Mouse (Mus musculus): Measurements from ENCODE around the gene Zscan26.

GRCm38 (mm10) chr13:21502296-21502695 lies 48.8 kb upstream of the Zscan26 start:
- TF ChIP-seq TCF12 (IDR thresholded peaks at IDR 0.05; ENCODE audit: low read depth, low read length) (no peak), NELFE (IDR thresholded peaks at IDR 0.05; ENCODE audit: low read depth, low read length) (no peak), BHLHE40 (IDR thresholded peaks at IDR 0.05; ENCODE audit: low read depth, low read length) (no peak), HCFC1 (IDR thresholded peaks at IDR 0.05; ENCODE audit: low read depth, low read length) (no peak), MXI1 (IDR thresholded peaks at IDR 0.05; ENCODE audit: low read depth, low read length) (no peak), POLR2A (IDR thresholded peaks at IDR 0.05; ENCODE audit: low read depth, low read length) (no peak), EP300 (IDR thresholded peaks at IDR 0.05; ENCODE audit: low read length) (no peak), MAZ (IDR thresholded peaks at IDR 0.05; ENCODE audit: low read depth, low read length) (no peak), CTCF (conservative IDR thresholded peaks at IDR 0.05 in 1 of 2, IDR thresholded peaks at IDR 0.05 in 1 of 2; ENCODE audit: low read depth in 2 of 2, low read length in 2 of 2) (no peak), MAX (IDR thresholded peaks at IDR 0.05; ENCODE audit: low read length) (no peak), MAFK (IDR thresholded peaks at IDR 0.05; ENCODE audit: insufficient replicate concordance, low read length) (no peak), ELF1 (IDR thresholded peaks at IDR 0.05; ENCODE audit: low read depth, low read length) (no peak)
